Mouse (Mus musculus): ENCODE measurements around the gene Igsf9b. TPM values are rescaled to one million over a fixed set of nuclear protein-coding genes. Genes with fewer than 3 reads are reported as not detected.

The Igsf9b gene
- polyA plus RNA-seq, 1 experiment, result not detected

- Histone ChIP-seq H3K4me3 (ENCODE audit: insufficient read depth, low read length) (no peak overlapping the region), H3K4me1 (ENCODE audit: control insufficient read depth, insufficient read depth, low read length) (peaks cover 32% of the 10 kb centered on the region), H3K27ac (ENCODE audit: insufficient read depth, low read depth, low read length) (no peak overlapping the region)
- no peak for TF ChIP-seq CTCF (IDR thresholded peaks at IDR 0.05; ENCODE audit: low read depth, low read length)
- no peak for TF ChIP-seq POLR2A (IDR thresholded peaks at IDR 0.05; ENCODE audit: borderline replicate concordance, low read depth, low read length)
Measured at GRCm38 (mm10) chr9:27269904-27270303, 29.1 kb upstream of the Igsf9b start.

- TF ChIP-seq CTCF (IDR thresholded peaks at IDR 0.05; ENCODE audit: low read depth, low read length) (no peak), POLR2A (IDR thresholded peaks at IDR 0.05; ENCODE audit: borderline replicate concordance, low read depth, low read length) (no peak)
- H3K27ac ChIP-seq (ENCODE audit: insufficient read depth, low read depth, low read length), result no peak overlapping the region
- H3K4me3 ChIP-seq (ENCODE audit: insufficient read depth, low read length), result no peak overlapping the region
- H3K4me1 ChIP-seq (ENCODE audit: control insufficient read depth, insufficient read depth, low read length), result peaks cover 22% of the 10 kb centered on the region
Measured at GRCm38 (mm10) chr9:27271899-27272298, 27.1 kb upstream of the Igsf9b start.

DNA sequence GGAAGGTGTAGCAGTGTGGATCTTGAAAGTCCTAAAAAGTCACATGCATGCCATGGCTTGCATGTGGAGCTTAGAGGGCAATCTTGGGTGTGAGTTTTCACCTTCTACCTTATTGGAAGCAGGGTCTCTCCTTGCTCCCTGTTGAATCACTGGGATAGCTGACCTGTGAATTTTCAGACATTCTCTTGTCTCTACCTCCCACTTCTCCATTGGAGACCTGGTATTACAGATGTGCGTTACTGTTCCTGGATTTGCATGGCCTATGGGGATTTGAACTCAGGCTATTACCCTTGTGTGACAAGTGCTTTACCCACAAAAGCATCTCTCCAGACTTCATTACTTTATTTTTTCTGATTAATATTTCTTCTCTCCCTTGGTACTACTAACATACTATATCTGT is 26.1 kb upstream of the Igsf9b start:
- Histone ChIP-seq H3K4me1 (ENCODE audit: control insufficient read depth, insufficient read depth, low read length) (peaks cover 17% of the 10 kb centered on the region), H3K4me3 (ENCODE audit: insufficient read depth, low read length) (no peak overlapping the region), H3K27ac (ENCODE audit: insufficient read depth, low read depth, low read length) (no peak overlapping the region)
- TF ChIP-seq POLR2A (IDR thresholded peaks at IDR 0.05; ENCODE audit: borderline replicate concordance, low read depth, low read length), result no peak
- TF ChIP-seq CTCF (IDR thresholded peaks at IDR 0.05; ENCODE audit: low read depth, low read length), result no peak

GRCm38 (mm10) chr9:27276282-27276839 is 22.6 kb upstream of the Igsf9b start:
- TF ChIP-seq CTCF (IDR thresholded peaks at IDR 0.05; ENCODE audit: low read depth, low read length), result no peak
- TF ChIP-seq POLR2A (IDR thresholded peaks at IDR 0.05; ENCODE audit: borderline replicate concordance, low read depth, low read length), result no peak
- H3K4me1 ChIP-seq (ENCODE audit: control insufficient read depth, insufficient read depth, low read length), result no peaks in the 10 kb centered on the region
- H3K4me3 ChIP-seq (ENCODE audit: insufficient read depth, low read length), result no peak overlapping the region
- no peak overlapping the region for H3K27ac ChIP-seq (ENCODE audit: insufficient read depth, low read depth, low read length)

- no peak overlapping the region for H3K27ac ChIP-seq (ENCODE audit: insufficient read depth, low read depth, low read length)
- no peak for TF ChIP-seq CTCF (IDR thresholded peaks at IDR 0.05; ENCODE audit: low read depth, low read length)
- no peak for TF ChIP-seq POLR2A (IDR thresholded peaks at IDR 0.05; ENCODE audit: borderline replicate concordance, low read depth, low read length)
- no peak overlapping the region for H3K4me3 ChIP-seq (ENCODE audit: insufficient read depth, low read length)
- no peaks in the 10 kb centered on the region for H3K4me1 ChIP-seq (ENCODE audit: control insufficient read depth, insufficient read depth, low read length)
Measured at GRCm38 (mm10) chr9:27277401-27278087, 21.5 kb upstream of the Igsf9b start.

DNA sequence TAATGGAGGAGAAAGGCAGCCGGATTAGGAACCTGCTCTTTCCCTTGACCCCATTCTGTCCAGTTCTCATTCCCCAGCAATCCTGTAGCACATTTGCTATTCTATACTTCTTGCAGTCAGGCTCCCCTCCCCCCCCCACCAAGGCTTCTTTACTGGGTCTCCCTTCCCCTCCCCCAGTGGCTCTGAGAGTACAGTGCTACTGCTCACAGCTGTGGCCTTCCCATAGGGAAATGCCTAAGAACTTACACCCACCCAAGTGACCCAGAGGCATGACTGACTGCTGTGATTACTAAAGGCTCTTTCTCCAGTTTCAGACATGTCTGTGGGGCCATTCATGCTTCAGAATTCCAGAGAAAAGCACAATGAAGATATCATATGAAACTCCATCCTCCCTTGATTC is 20.0 kb upstream of the Igsf9b start:
- TF ChIP-seq POLR2A (IDR thresholded peaks at IDR 0.05; ENCODE audit: borderline replicate concordance, low read depth, low read length) (no peak), CTCF (IDR thresholded peaks at IDR 0.05; ENCODE audit: low read depth, low read length) (no peak)
- H3K27ac ChIP-seq (ENCODE audit: insufficient read depth, low read depth, low read length), result no peak overlapping the region
- H3K4me3 ChIP-seq (ENCODE audit: insufficient read depth, low read length), result no peak overlapping the region
- no peaks in the 10 kb centered on the region for H3K4me1 ChIP-seq (ENCODE audit: control insufficient read depth, insufficient read depth, low read length)

GRCm38 (mm10) chr9:27280976-27281375 is 18.0 kb upstream of the Igsf9b start:
- Histone ChIP-seq H3K27ac (ENCODE audit: insufficient read depth, low read depth, low read length) (0 out of 2 replicates have a peak overlapping the region, but pooled peaks have one; percentile 17), H3K4me1 (ENCODE audit: control insufficient read depth, insufficient read depth, low read length) (no peaks in the 10 kb centered on the region)
- TF ChIP-seq CTCF (IDR thresholded peaks at IDR 0.05; ENCODE audit: low read depth, low read length) (no peak), POLR2A (IDR thresholded peaks at IDR 0.05; ENCODE audit: borderline replicate concordance, low read depth, low read length) (no peak)

GRCm38 (mm10) chr9:27285719-27286249 is 13.2 kb upstream of the Igsf9b start:
- H3K27ac ChIP-seq (ENCODE audit: insufficient read depth, low read depth, low read length), result no peak overlapping the region
- H3K4me1 ChIP-seq (ENCODE audit: control insufficient read depth, insufficient read depth, low read length), result no peaks in the 10 kb centered on the region
- TF ChIP-seq POLR2A (IDR thresholded peaks at IDR 0.05; ENCODE audit: borderline replicate concordance, low read depth, low read length) (no peak), CTCF (IDR thresholded peaks at IDR 0.05; ENCODE audit: low read depth, low read length) (no peak)
- H3K4me3 ChIP-seq (ENCODE audit: insufficient read depth, low read length), result no peak overlapping the region

More at GRCm38 (mm10) chr9:27280976-27281375, 18.0 kb upstream of the Igsf9b start:
- H3K4me3 ChIP-seq (ENCODE audit: insufficient read depth, low read length), result no peak overlapping the region

DNA sequence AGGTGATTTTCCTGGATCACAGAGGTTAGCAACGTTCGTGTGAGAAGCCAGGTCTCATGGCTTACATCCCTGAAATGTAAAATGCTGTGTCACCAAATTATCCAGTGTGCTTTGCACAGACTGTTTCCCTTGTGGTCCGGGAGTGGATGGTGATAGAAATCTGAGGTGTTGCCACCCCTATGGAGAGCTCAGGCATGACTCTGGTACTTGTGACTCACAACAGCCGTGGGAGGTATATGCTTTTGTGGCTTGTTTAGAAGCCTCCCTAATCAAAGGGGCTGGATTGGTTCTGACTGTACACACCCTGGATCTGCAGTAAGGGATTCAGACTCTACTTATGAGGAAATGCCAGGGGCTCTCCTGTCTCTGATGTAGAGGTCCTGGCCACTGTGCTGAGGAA is 12.7 kb upstream of the Igsf9b start:
- Histone ChIP-seq H3K4me1 (ENCODE audit: control insufficient read depth, insufficient read depth, low read length) (no peaks in the 10 kb centered on the region), H3K4me3 (ENCODE audit: insufficient read depth, low read length) (no peak overlapping the region), H3K27ac (ENCODE audit: insufficient read depth, low read depth, low read length) (no peak overlapping the region)
- TF ChIP-seq CTCF (IDR thresholded peaks at IDR 0.05; ENCODE audit: low read depth, low read length) (no peak), POLR2A (IDR thresholded peaks at IDR 0.05; ENCODE audit: borderline replicate concordance, low read depth, low read length) (no peak)

DNA sequence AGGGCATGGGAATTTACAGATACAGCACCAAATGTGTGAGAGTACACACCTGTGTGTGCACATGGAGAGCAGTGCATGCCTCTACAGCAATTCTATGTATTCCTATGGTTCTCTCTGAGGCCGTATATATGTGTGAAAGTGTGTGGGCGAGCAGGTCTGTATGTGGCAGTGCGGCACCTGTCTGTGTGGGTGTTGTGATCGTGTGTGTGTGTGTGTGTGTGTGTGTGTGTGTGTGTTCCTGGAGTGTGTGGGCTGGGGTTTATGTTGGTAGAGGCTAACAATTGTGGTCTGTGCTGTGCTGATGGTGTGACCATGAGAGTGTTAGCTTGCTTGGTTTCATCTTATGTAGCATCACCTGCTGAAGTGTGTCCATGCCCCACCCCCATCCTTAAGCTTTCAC is 12.1 kb upstream of the Igsf9b start:
- Histone ChIP-seq H3K4me3 (ENCODE audit: insufficient read depth, low read length) (no peak overlapping the region), H3K27ac (ENCODE audit: insufficient read depth, low read depth, low read length) (no peak overlapping the region), H3K4me1 (ENCODE audit: control insufficient read depth, insufficient read depth, low read length) (no peaks in the 10 kb centered on the region)
- TF ChIP-seq POLR2A (IDR thresholded peaks at IDR 0.05; ENCODE audit: borderline replicate concordance, low read depth, low read length) (no peak), CTCF (IDR thresholded peaks at IDR 0.05; ENCODE audit: low read depth, low read length) (no peak)
